Mouse (Mus musculus) MEL (cell line): ENCODE results near the gene 1700001O22Rik.

Experiments used
- CHD2 ChIP-seq: IDR thresholded peaks from 2 replicates; pipeline ENCODE4 v1.6.1; 2011; ENCODE audit warnings: low read length, improper control_type of control experiment
- CTCF ChIP-seq, 3 experiments: IDR thresholded peaks in 2 of 3; conservative IDR thresholded peaks in 1 of 3; 2 replicates each; pipeline ENCODE4 v1.5.1; 2011 to 2012; ENCODE audit warnings: low read length in 3 of 3, low read depth in 2 of 3, mild to moderate bottlenecking in 2 of 3, improper control_type of control experiment in 1 of 3, inconsistent platforms in 1 of 3, mixed read lengths in 1 of 3, moderate library complexity in 1 of 3; ENCODE audit not compliant: control insufficient read depth in 1 of 3, insufficient read depth in 1 of 3, poor library complexity in 1 of 3, severe bottlenecking in 1 of 3
- GABPA ChIP-seq: IDR thresholded peaks from 2 replicates; pipeline ENCODE4 v1.6.1; 2012; ENCODE audit warnings: low read depth, mild to moderate bottlenecking, inconsistent platforms, low read length, improper control_type of control experiment, moderate library complexity
- POLR2A ChIP-seq, 2 experiments: IDR thresholded peaks; 2 replicates each; pipeline ENCODE4 v1.6.1; 2011 to 2012; ENCODE audit warnings: low read length in 2 of 2, mild to moderate bottlenecking in 2 of 2, control low read depth in 1 of 2, improper control_type of control experiment in 1 of 2, low read depth in 1 of 2, moderate library complexity in 1 of 2; ENCODE audit not compliant: control insufficient read depth in 1 of 2, insufficient read depth in 1 of 2, poor library complexity in 1 of 2
- USF2 ChIP-seq, 2 experiments: IDR thresholded peaks; 2 replicates each; pipeline ENCODE4 v1.6.1; 2011 to 2012; ENCODE audit warnings: improper control_type of control experiment in 2 of 2, low read length in 2 of 2, borderline replicate concordance in 1 of 2, inconsistent platforms in 1 of 2, low read depth in 1 of 2, mild to moderate bottlenecking in 1 of 2; ENCODE audit not compliant: insufficient read depth in 1 of 2

DNA sequence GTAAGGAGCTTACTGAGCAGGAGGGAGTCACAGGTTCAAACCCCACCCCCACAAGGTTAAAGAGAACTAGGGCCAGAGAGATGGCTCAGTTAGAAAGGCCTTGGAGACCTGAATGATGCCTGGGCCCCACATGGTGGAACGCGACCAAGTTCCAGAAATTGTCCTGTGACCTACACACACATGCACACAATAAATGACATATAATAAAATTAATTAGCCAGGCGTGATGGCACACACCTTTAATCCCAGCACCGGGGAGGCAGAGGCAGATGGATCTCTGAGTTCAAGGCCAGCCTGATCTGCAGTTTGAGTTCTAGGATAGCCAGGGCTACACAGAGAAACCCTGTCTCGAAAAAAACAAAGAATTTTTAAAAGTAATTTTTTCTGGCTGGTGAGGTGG is 51.0 kb downstream of the 1700001O22Rik start:
- TF ChIP-seq CTCF (IDR thresholded peaks at IDR 0.05 in 2 of 3, conservative IDR thresholded peaks at IDR 0.05 in 1 of 3; ENCODE audit: control insufficient read depth in 1 of 3, insufficient read depth in 1 of 3, low read depth in 2 of 3, low read length in 3 of 3, poor library complexity in 1 of 3, severe bottlenecking in 1 of 3): no peak
- TF ChIP-seq GABPA: no peak
- TF ChIP-seq CHD2: no peak
- TF ChIP-seq POLR2A (IDR thresholded peaks at IDR 0.05; ENCODE audit: control insufficient read depth in 1 of 2, insufficient read depth in 1 of 2, low read depth in 1 of 2, low read length in 2 of 2, poor library complexity in 1 of 2): no peak
- no peak for TF ChIP-seq USF2 (IDR thresholded peaks at IDR 0.05; ENCODE audit: borderline replicate concordance in 1 of 2, insufficient read depth in 1 of 2, low read depth in 1 of 2, low read length in 2 of 2)
